Mouse (Mus musculus): ENCODE measurements around the gene Eno1.

GRCm38 (mm10) chr4:150238433-150239086 is 2.0 kb downstream of the Eno1 start:
- TF ChIP-seq CTCF (IDR thresholded peaks at IDR 0.05; ENCODE audit: low read depth) = no peak
- TF ChIP-seq EP300 (IDR thresholded peaks at IDR 0.05; ENCODE audit: low read depth) = no peak

Measured in liver, postnatal 0 days (tissue).